Comparison of ENCODE assay signal across 26 mouse cellular contexts in the genomic region with DNA sequence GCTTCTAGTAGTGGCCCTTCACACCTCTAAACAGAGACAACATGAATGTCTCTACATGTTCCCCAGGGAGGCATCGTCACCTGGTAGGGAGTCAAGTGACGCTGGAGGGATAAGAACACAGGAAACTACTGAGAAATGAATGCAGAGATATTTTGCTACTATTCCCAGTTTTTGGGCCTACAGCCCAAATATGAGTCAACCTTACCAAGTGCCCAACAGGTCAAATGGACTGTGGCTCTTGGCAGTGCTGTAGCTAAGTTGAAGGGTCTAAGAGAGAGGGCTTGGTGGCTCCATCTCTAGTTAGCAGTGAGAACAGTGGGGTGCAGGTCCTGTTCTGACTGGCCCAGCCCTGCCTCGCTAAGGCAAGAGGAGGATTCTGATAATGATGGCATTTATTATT. TPM values are rescaled to one million over a fixed set of nuclear protein-coding genes. Genes with fewer than 3 reads are reported as not detected.
DNase-seq lines count a peak whose midpoint lies in the region; ATAC-seq and TF ChIP-seq lines count a peak whose summit lies in the region.
"Had no signal": no experiment of that assay in that cellular context is flagged by ENCODE, and none has a peak within 500 bp of the region (broad histone marks: within the 10 kb centered on the region; RNA-seq: fewer than 3 reads in every experiment).

No protein-coding gene starts in this region.

- H3K4me3 ChIP-seq in liver, embryonic 12.5 days: no peak overlapping the region
- H3K4me3 ChIP-seq in liver, postnatal 0 days (ENCODE audit: low read depth, low read length): no peak overlapping the region
- H3K4me3 ChIP-seq: embryonic facial prominence, embryonic 12.5 days; embryonic facial prominence, embryonic 15.5 days; forebrain, embryonic 12.5 days; forebrain, embryonic 15.5 days; heart, adult 2 months; heart, embryonic 10.5 days; heart, embryonic 13.5 days; intestine, embryonic 15.5 days had no signal

- peaks cover 46% of the 10 kb centered on the region for H3K4me1 ChIP-seq in liver, embryonic 12.5 days
- H3K4me1 ChIP-seq in liver, postnatal 0 days (ENCODE audit: insufficient read depth): peaks cover 18% of the 10 kb centered on the region
- H3K4me1 ChIP-seq: embryonic facial prominence, embryonic 12.5 days had no signal

- H3K4me2 ChIP-seq in liver, embryonic 12.5 days: no peak overlapping the region
- H3K4me2 ChIP-seq in liver, postnatal 0 days (ENCODE audit: low read depth, low read length): no peak overlapping the region
- H3K4me2 ChIP-seq: embryonic facial prominence, embryonic 12.5 days; embryonic facial prominence, embryonic 15.5 days; forebrain, embryonic 12.5 days; forebrain, embryonic 15.5 days; heart, embryonic 13.5 days; intestine, embryonic 15.5 days had no signal

- no peak for DNase-seq in liver, postnatal 0 days
- peak; percentile 41 for DNase-seq in 3134 (ENCODE audit: extremely low read depth, insufficient read length, low spot score)
- DNase-seq in 3T3-L1 (ENCODE audit: low read depth, low spot score): peak; percentile 81
- DNase-seq in adipocyte (ENCODE audit: low spot score): peak; percentile 64
- DNase-seq: adrenal gland, postnatal 10 days; adrenal gland, postnatal 36 days; B cell, adult 2 months; cerebellum, adult 2 months; cerebellum, adult 9-11 months; cerebellum, postnatal 25 days; gastrocnemius, postnatal 10 days; heart, adult 2 months; heart, postnatal 14 days; heart, postnatal 4 days; kidney, adult 11 months had no signal

- H3K27me3 ChIP-seq in liver, embryonic 12.5 days (replicated peaks): no peaks in the 10 kb centered on the region
- H3K27me3 ChIP-seq in liver, postnatal 0 days (ENCODE audit: insufficient read depth, low read length): no peaks in the 10 kb centered on the region
- H3K27me3 ChIP-seq: embryonic facial prominence, embryonic 12.5 days; embryonic facial prominence, embryonic 15.5 days; forebrain, embryonic 12.5 days; forebrain, embryonic 15.5 days; heart, embryonic 13.5 days; intestine, embryonic 15.5 days had no signal

- no peak for TF ChIP-seq EP300 in liver, postnatal 0 days (IDR thresholded peaks at IDR 0.05; ENCODE audit: low read depth)

- TF ChIP-seq CTCF in liver, postnatal 0 days (IDR thresholded peaks at IDR 0.05; ENCODE audit: low read depth): no peak

- 79% methylated on average over 3 of the region's 3 CpGs for WGBS in liver, embryonic 12.5 days (ENCODE audit: insufficient replicate concordance)
- WGBS in liver, postnatal 0 days (ENCODE audit: insufficient replicate concordance): 89% methylated on average over 3 of the region's 3 CpGs

- ATAC-seq in liver, embryonic 12.5 days: no peak
- no peak for ATAC-seq in liver, postnatal 0 days
- no peak for ATAC-seq in erythroid progenitor cell, adult 5-6 weeks (replicated peaks; ENCODE audit: low FRiP score, poor library complexity, severe bottlenecking)
- ATAC-seq: activated CD4-positive, CD25-positive, alpha-beta regulatory T cell, adult 4 months; forebrain, embryonic 15.5 days; hindbrain, embryonic 16.5 days; intestine, embryonic 15.5 days had no signal

- H3K36me3 ChIP-seq in liver, embryonic 12.5 days: peaks cover 24% of the 10 kb centered on the region
- peaks cover 8% of the 10 kb centered on the region; the same call in 1 of the 2 replicates for H3K36me3 ChIP-seq in liver, postnatal 0 days (replicated peaks; ENCODE audit: insufficient read depth, low read length)
- H3K36me3 ChIP-seq: embryonic facial prominence, embryonic 12.5 days; forebrain, embryonic 12.5 days; heart, embryonic 10.5 days; intestine, embryonic 15.5 days had no signal

- no peaks in the 10 kb centered on the region for H3K9me3 ChIP-seq in liver, embryonic 12.5 days (replicated peaks)
- H3K9me3 ChIP-seq in liver, postnatal 0 days (ENCODE audit: low read length): no peaks in the 10 kb centered on the region
- H3K9me3 ChIP-seq: embryonic facial prominence, embryonic 12.5 days; embryonic facial prominence, embryonic 15.5 days; forebrain, embryonic 12.5 days; forebrain, embryonic 15.5 days; heart, embryonic 10.5 days; heart, embryonic 13.5 days; intestine, embryonic 15.5 days had no signal

- H3K9ac ChIP-seq in liver, embryonic 12.5 days: no peak overlapping the region
- H3K9ac ChIP-seq in liver, postnatal 0 days (replicated peaks): no peak overlapping the region
- H3K9ac ChIP-seq: embryonic facial prominence, embryonic 12.5 days; embryonic facial prominence, embryonic 15.5 days; forebrain, embryonic 12.5 days; forebrain, embryonic 15.5 days; heart, embryonic 13.5 days; intestine, embryonic 15.5 days had no signal

- H3K27ac ChIP-seq in liver, embryonic 12.5 days: peak overlapping the region; percentile 65
- no peak overlapping the region for H3K27ac ChIP-seq in liver, postnatal 0 days (ENCODE audit: low read depth)
- H3K27ac ChIP-seq: embryonic facial prominence, embryonic 12.5 days; embryonic facial prominence, embryonic 15.5 days; forebrain, embryonic 12.5 days; forebrain, embryonic 15.5 days; heart, adult 2 months; heart, embryonic 10.5 days; heart, embryonic 13.5 days; intestine, embryonic 15.5 days had no signal

RNA-seq across cellular contexts. Expression of a gene that starts 7.2 kb away (rescaled TPM):
- 16.9 and 17.1 TPM in 2 replicates for polyA plus RNA-seq in liver, embryonic 12.5 days (2016; fragmentation: Nextera tagmentation; extraction: Ambion mirVana)
- 7.2 and 8.5 TPM in 2 replicates for polyA plus RNA-seq in liver, postnatal 0 days (2015; fragmentation: Nextera tagmentation; extraction: Ambion mirVana)
- 127 and 158 TPM in 2 replicates for total RNA-seq in erythroid progenitor cell, adult 5-6 weeks (2015; ENCODE audit: low replicate concordance)
- 70.7 and 76.5 TPM in 2 replicates for total RNA-seq in erythroid progenitor cell, adult 5-6 weeks (2017; ENCODE audit: low replicate concordance)
